Mouse (Mus musculus) liver, postnatal 0 days (tissue): ENCODE data around the gene Fam104a.

Source experiments
- CTCF ChIP-seq: sonication (generic); IDR thresholded peaks from 2 replicates; pipeline ENCODE4 v1.5.1; 2016; ENCODE audit warnings: antibody characterized with exemption, low read depth
- EP300 ChIP-seq: IDR thresholded peaks from 2 replicates; pipeline ENCODE4 v1.6.1; 2016; ENCODE audit warnings: antibody characterized with exemption, low read depth, mild to moderate bottlenecking

- no peak for TF ChIP-seq EP300
- TF ChIP-seq CTCF: no peak
These were observed 7.1 kb downstream of the Fam104a start for GRCm38 (mm10) chr11:113676847-113677246.
